Mouse (Mus musculus) C2C12 (cell line): ENCODE measurements around the gene Rpp30.

Experiments
- CEBPB ChIP-seq: IDR thresholded peaks from one replicate; pipeline ENCODE4 v1.6.1; 2011; ENCODE audit warnings: low read depth, mild to moderate bottlenecking, control low read depth, moderate library complexity
- CTCF ChIP-seq: IDR thresholded peaks from one replicate; pipeline ENCODE4 v1.5.1; 2011; ENCODE audit not compliant: control insufficient read depth, insufficient read depth, insufficient read length
- MAX ChIP-seq: IDR thresholded peaks from one replicate; pipeline ENCODE4 v1.6.1; 2011; ENCODE audit warnings: mild to moderate bottlenecking, control low read depth
- MYOD1 ChIP-seq: IDR thresholded peaks from one replicate; pipeline ENCODE4 v1.6.1; 2011; ENCODE audit warnings: low read depth; ENCODE audit not compliant: control insufficient read depth, insufficient read length
- MYOG ChIP-seq: IDR thresholded peaks from one replicate; pipeline ENCODE4 v1.6.1; 2011; ENCODE audit not compliant: control insufficient read depth, insufficient read length; ENCODE audit errors: extremely low read depth
- USF1 ChIP-seq: IDR thresholded peaks from one replicate; pipeline ENCODE4 v1.6.1; 2011; ENCODE audit warnings: low read depth, mild to moderate bottlenecking, control low read depth, moderate library complexity

DNA sequence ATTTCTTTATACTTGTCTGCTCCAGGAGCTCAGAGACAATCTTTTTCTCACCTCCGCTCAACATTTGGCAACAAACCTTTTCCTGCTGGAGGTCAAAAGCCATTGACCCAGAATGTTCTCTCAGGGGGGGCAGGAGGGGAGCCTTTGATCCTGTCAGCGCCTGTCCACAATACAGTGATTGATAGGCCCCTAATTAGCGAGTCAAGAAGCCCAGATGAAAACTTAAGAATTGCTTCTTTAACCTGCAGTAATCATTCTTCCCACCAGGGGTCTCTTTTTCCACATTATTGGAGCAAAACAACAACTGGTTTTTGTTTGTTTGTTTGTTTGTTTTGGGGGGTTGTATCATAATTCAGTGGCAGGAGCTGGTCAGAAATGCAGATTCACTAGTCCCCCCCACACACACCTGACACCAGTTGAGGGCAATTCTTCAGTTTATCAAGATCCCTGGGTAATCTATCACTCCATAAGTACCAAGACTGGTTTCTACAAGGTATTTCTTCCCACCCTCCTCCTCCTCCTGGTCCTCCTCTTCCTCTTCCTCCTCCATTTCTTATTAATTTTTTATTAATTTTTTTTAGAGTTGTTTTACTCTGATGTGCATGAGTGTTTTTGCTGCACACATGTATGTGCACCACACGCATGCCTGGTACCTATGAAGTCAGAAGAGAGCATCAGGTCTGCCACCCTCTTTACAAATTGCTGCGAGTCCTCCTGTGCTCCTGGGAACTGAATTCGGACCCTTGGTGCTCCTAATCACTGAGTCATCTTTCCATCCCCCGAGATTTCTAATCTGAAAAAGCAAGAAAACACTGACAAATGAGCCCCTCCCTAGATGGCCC is 27.8 kb downstream of the Rpp30 start:
- TF ChIP-seq CTCF (no peak), MYOG (no peak), USF1 (no peak), MAX (no peak), CEBPB (no peak), MYOD1 (no peak)
